Mouse (Mus musculus) liver, postnatal 0 days (tissue): ENCODE data around the gene Ptprn.

Experiments used
- CTCF ChIP-seq: sonication (generic); IDR thresholded peaks from 2 replicates; pipeline ENCODE4 v1.5.1; 2016; ENCODE audit warnings: antibody characterized with exemption, low read depth
- EP300 ChIP-seq: IDR thresholded peaks from 2 replicates; pipeline ENCODE4 v1.6.1; 2016; ENCODE audit warnings: antibody characterized with exemption, low read depth, mild to moderate bottlenecking

DNA sequence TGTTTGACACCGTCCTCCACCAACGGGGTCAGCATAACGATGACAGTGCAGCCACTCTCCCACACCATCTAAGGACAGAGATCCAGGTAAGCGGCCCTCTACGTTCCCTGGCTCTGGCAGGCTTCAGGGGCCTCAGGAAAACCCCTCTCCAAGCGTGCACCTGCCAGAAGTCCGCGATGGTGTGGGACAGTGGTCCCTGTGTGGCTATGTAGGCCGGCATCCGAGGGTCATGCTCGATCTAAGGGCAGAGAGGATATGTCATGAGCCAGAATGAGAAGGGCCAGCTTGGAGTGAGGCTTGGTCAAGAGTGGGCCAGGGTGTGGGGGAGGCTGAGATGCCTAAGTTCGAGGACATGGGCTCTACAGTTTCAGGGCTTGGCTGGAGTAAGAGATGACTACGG lies 12.0 kb downstream of the Ptprn start:
- TF ChIP-seq CTCF (no peak), EP300 (no peak)
